Mouse (Mus musculus) heart, adult 2 months (tissue): ENCODE measurements around the gene Sycn. TPM values are rescaled to one million over a fixed set of nuclear protein-coding genes. Genes with fewer than 3 reads are reported as not detected.
A peak's percentile ranks its signal among the peaks of the same experiment; 100 is the strongest.

ENCODE experiments used
- DNase-seq, 2 experiments: peaks; one replicate each; pipeline ENCODE4 v3.0.0; 2021
- H3K27ac ChIP-seq: fragments of 200-600 bp; 2 replicates; pipeline ENCODE4 v1.8.1; 2022
- H3K27me3 ChIP-seq: fragments of 200-500 bp; 2 replicates; pipeline ENCODE4 v1.6.1; 2012; ENCODE audit warnings: mild to moderate bottlenecking, low read length, inconsistent platforms, mixed read lengths; ENCODE audit not compliant: control insufficient read depth, insufficient read depth
- H3K36me3 ChIP-seq: fragments of 200-500 bp; 2 replicates; pipeline ENCODE4 v1.6.1; 2012; ENCODE audit warnings: low read length, inconsistent platforms; ENCODE audit not compliant: control insufficient read depth, insufficient read depth
- H3K4me1 ChIP-seq: fragments of 200-500 bp; 2 replicates; pipeline ENCODE4 v1.6.1; 2011; ENCODE audit warnings: low read length; ENCODE audit not compliant: control insufficient read depth, insufficient read depth
- H3K4me3 ChIP-seq: fragments of 200-600 bp; 2 replicates; pipeline ENCODE4 v1.8.1; 2022
- H3K79me2 ChIP-seq: fragments of 200-500 bp; replicated peaks from 2 replicates; pipeline ENCODE4 v1.6.1; 2012; ENCODE audit warnings: mild to moderate bottlenecking, inconsistent platforms, low read length, moderate library complexity, mixed read lengths; ENCODE audit not compliant: control insufficient read depth, insufficient read depth
- H3K9ac ChIP-seq: fragments of 200-500 bp; 2 replicates; pipeline ENCODE4 v1.6.1; 2012; ENCODE audit warnings: low read depth, mild to moderate bottlenecking, control low read depth, inconsistent platforms, low read length, mixed read lengths
- CTCF ChIP-seq: fragments of 200-600 bp; IDR thresholded peaks from 2 replicates; pipeline ENCODE4 v1.8.1; 2022; ENCODE audit warnings: antibody characterized with exemption, mild to moderate bottlenecking, moderate library complexity
- EP300 ChIP-seq: fragments of 200-500 bp; IDR thresholded peaks from 2 replicates; pipeline ENCODE4 v1.6.1; 2011; ENCODE audit warnings: low read depth, low read length, control low read depth; ENCODE audit not compliant: insufficient read depth
- POLR2A ChIP-seq: fragments of 200-500 bp; IDR thresholded peaks from 2 replicates; pipeline ENCODE4 v1.6.1; 2011; ENCODE audit warnings: mild to moderate bottlenecking, low read depth, low read length, control low read depth; ENCODE audit not compliant: insufficient read depth
- WGBS: fragments of 180-500 bp; shearing (Covaris S2); methylation state at CpG from one replicate; pipeline ENCODE4 v1.1.7; 2018; 5-methylcytosine and 5-hydroxymethylcytosine counted together
- intact Hi-C: fragments of 180-260 bp; cut with DNase I; formaldehyde crosslinking; loops from one replicate; pipeline ENCODE4 v1.15.1; 2025
- polyA plus RNA-seq: library from polyadenylated mRNA; depleted of rRNA; stranded (reverse); fragments of >200 nt; gene quantifications from 2 replicates; pipeline ENCODE4 v1.2.3, GENCODE M21; 2012
- total RNA-seq, 2 experiments: library from RNA; stranded (reverse); gene quantifications; 2 replicates each; pipeline ENCODE4 v1.2.3; 2021

Sycn gene
- total and polyA plus RNA-seq, 3 experiments = not detected

DNA sequence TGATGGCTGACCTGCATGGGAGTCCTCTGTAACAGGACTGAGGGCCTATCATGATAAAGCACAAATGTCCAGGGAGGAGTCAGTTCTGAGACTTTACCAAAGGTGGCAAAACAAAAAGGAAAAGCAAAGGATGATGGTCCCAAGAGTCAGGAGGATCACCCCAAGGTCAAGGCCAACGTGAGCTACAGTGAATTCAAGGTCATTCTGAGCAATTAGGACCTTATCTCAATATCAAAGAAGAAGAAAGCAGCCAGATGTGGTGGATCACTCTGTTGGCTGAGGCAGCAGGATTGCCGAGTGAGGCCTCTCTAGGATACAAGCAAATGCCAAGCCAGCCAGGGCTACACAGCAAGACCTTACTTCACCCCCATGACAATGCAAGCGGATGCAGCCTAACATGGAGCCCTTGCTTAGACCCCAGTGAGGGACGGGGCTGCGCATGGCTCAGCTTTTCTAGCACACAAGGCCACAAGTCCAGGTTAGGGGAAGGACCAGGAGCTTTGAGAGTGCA lies 37.9 kb downstream of the Sycn start:
- H3K36me3 ChIP-seq = no peaks in the 10 kb centered on the region
- H3K79me2 ChIP-seq = no peaks in the 10 kb centered on the region
- no peak for TF ChIP-seq CTCF
- TF ChIP-seq POLR2A = no peak
- TF ChIP-seq EP300 = no peak
- H3K4me1 ChIP-seq = peaks cover 4% of the 10 kb centered on the region; the same call in 1 of the 2 replicates
- no peaks in the 10 kb centered on the region for H3K27me3 ChIP-seq
- WGBS = 80% methylated on average over 5 of the region's 5 CpGs
- no peak overlapping the region for H3K9ac ChIP-seq
- intact Hi-C loops = no loop called here
- no peak for DNase-seq
- H3K27ac ChIP-seq = peak overlapping the region; percentile 17; the same call in 1 of the 2 replicates
- H3K4me3 ChIP-seq = no peak overlapping the region

DNA sequence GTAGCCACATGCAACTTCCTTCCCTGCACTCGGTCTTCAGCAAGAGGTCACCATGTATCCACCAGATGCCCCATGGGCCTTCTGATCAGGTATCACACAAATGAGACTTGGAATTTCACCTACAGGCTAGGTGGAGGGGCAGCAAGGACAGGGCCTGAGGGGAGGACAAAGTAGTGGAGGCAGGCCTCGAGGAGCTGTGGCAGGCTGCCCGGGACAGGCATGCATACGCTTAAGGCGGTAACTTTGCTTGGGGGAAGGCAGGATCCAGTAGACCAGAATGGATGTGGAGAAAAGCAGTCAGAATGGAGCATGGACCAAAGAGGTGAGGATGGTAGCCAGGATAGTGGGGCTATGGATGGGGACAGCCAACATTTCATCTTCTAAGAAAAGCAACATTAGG lies 39.1 kb downstream of the Sycn start:
- DNase-seq = no peak
- WGBS = 75% methylated on average over 5 of the region's 5 CpGs
- no peak overlapping the region for H3K4me3 ChIP-seq
- H3K79me2 ChIP-seq = no peaks in the 10 kb centered on the region
- H3K9ac ChIP-seq = no peak overlapping the region
- no peaks in the 10 kb centered on the region for H3K36me3 ChIP-seq
- TF ChIP-seq CTCF (no peak), POLR2A (no peak), EP300 (no peak)
- H3K27me3 ChIP-seq = no peaks in the 10 kb centered on the region
- no peak overlapping the region for H3K27ac ChIP-seq
- intact Hi-C loops = no loop called here
- H3K4me1 ChIP-seq = peaks cover 4% of the 10 kb centered on the region; the same call in 1 of the 2 replicates

DNA sequence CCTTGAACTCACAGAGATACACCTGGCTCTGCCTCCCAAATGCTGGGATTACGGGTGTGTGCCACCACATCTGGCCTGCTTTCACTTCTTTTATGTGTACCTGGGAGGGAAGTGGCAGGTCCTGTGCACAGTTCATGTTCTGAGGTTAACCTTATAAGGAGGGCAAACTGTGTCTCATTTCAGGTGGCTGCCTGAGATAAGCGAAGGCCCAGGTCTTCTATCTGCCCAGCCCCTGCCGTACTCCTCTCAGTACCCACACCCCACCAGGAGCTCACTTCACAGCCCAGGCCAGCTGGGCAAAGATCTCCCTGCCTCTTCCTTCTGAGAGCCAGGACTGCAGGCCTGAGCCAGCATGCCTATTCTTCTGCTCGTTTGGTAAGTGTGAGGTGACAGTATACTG lies 41.0 kb downstream of the Sycn start:
- intact Hi-C loops = no loop called here
- WGBS = 84% methylated on average over 4 of the region's 4 CpGs
- no peak for TF ChIP-seq CTCF
- TF ChIP-seq POLR2A = no peak
- no peak for TF ChIP-seq EP300
- Histone ChIP-seq H3K79me2 (no peaks in the 10 kb centered on the region), H3K27ac (no peak overlapping the region), H3K9ac (no peak overlapping the region), H3K27me3 (no peaks in the 10 kb centered on the region), H3K4me3 (no peak overlapping the region), H3K36me3 (no peaks in the 10 kb centered on the region), H3K4me1 (peaks cover 7% of the 10 kb centered on the region)
- no peak for DNase-seq

DNA sequence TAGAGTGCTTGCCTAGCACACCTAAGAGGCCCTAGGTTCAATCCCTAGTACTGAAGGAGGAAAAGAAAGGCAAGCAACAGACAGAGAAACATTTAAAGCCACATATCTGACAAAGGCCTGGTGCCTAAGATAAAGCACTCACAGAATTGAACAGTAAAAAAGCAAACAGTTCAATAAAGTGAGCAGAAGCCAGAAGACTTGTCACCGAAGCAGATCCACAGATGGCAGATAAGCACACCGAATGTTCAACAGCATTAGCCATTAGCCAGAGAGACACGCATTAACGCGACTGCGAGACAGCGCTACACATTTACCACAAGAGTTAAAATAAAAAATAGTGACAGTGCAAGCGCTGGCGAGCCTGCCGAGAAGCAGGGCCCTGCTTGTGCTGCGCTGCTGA lies 42.2 kb downstream of the Sycn start:
- no peak for TF ChIP-seq EP300
- TF ChIP-seq POLR2A = no peak
- no peak for TF ChIP-seq CTCF
- no peak overlapping the region for H3K9ac ChIP-seq
- peaks cover 13% of the 10 kb centered on the region for H3K4me1 ChIP-seq
- no peaks in the 10 kb centered on the region for H3K27me3 ChIP-seq
- no peak overlapping the region for H3K4me3 ChIP-seq
- H3K36me3 ChIP-seq = no peaks in the 10 kb centered on the region
- intact Hi-C loops = no loop called here
- no peak for DNase-seq
- H3K79me2 ChIP-seq = no peaks in the 10 kb centered on the region
- no peak overlapping the region for H3K27ac ChIP-seq
- WGBS = 92% methylated on average over 11 of the region's 11 CpGs

DNA sequence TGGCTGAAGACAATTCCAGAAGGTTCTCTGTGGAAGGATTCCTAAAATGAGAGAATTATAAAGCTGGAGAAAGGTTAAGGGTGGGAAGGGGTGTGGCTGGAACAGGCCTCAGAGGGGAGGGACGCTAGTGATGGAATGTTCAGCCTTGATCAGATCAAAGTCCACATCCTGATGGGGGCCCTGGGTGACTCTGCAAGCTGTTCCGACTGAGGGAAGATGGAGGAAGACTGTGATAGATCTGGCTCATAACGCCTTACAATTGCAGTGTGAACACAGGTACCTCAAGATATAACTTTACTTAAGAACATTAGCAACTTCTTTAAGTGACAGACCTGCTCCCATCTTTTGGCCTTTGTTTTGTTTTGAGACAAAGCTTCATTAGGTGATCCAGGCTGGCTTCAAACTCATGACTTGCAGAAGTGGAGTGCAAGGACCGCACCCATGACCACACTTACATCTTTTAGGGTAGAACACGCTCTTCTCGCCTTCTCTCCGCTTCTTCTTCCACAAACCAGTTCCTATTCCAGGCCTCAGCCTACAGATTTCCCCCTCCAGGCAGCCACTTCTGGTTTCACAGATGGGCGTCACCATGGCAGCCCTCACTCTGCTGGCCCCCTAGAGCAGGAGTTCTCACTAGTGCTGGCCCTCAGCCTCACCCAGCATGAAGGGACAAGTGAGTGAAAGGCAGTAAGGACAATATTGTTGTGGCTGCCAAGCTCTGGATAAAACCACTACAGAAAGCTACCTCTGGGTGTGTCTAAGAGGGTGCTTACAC lies 43.1 kb downstream of the Sycn start:
- 84% methylated on average over 8 of the region's 8 CpGs for WGBS
- Histone ChIP-seq H3K27me3 (no peaks in the 10 kb centered on the region), H3K4me3 (no peak overlapping the region), H3K79me2 (no peaks in the 10 kb centered on the region), H3K4me1 (peaks cover 11% of the 10 kb centered on the region), H3K9ac (no peak overlapping the region), H3K36me3 (no peaks in the 10 kb centered on the region), H3K27ac (no peak overlapping the region)
- no peak for DNase-seq
- TF ChIP-seq CTCF (no peak), EP300 (no peak), POLR2A (no peak)
- intact Hi-C loops = no loop called here

DNA sequence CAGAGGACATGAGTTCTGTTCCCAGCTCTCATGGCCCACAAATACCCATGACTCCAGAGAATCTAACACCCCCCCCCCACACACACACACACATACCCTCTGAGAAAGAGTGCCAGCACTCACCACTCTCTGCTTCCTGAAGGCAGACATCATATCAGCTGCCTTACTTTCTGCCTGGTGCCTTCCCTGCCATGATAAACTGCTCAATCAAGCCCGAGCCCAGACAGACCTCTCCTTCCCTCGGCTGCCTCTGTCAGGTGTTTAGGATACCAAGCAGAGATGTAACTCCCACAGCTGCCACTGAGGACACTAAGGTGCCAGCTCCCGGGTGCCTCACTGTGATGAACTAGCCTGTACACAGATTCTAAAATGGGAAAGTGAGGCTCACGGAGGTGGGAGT lies 43.8 kb downstream of the Sycn start:
- no peak overlapping the region for H3K4me3 ChIP-seq
- TF ChIP-seq POLR2A (no peak), CTCF (no peak), EP300 (no peak)
- WGBS = 72% methylated on average over 4 of the region's 4 CpGs
- no peak overlapping the region for H3K9ac ChIP-seq
- H3K36me3 ChIP-seq = no peaks in the 10 kb centered on the region
- no peak overlapping the region for H3K27ac ChIP-seq
- intact Hi-C loops = no loop called here
- peaks cover 11% of the 10 kb centered on the region for H3K4me1 ChIP-seq
- H3K27me3 ChIP-seq = no peaks in the 10 kb centered on the region
- no peaks in the 10 kb centered on the region for H3K79me2 ChIP-seq
- no peak for DNase-seq
